Mouse (Mus musculus): ENCODE measurements around the gene Slco6d1. TPM values are rescaled to one million over a fixed set of nuclear protein-coding genes. Genes with fewer than 3 reads are reported as not detected.

The Slco6d1 gene
- polyA plus RNA-seq (2012; rRNA removed): not detected in 2 replicates

DNA sequence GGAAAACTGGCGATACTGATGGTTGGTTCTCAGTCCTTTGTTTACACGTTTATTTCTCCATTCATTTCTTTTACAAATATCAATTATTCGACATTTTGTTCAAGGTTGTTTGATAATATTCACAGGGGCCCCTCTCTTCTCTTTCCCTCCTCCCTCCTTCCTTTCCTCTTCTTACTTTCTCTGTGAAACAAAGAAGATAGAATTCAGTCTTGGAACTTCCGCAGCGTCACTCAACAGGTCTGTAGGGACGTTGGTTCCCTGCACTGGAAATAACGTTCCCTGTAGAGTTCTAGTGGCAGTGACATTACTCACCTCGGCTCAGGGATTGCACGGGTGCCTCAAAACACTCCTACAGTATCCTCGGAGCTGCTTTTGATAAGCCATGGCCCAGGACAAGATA lies at the start of gene Slco6d1:
Gene Slco6d1 (plus strand): TSS at position 301 of the 400 bp plus-strand sequence.

All from stomach, adult 2 months (tissue).